Mouse (Mus musculus): ENCODE data around the gene Atrnl1. TPM values are rescaled to one million over a fixed set of nuclear protein-coding genes. Genes with fewer than 3 reads are reported as not detected.

The Atrnl1 gene
- polyA plus RNA-seq, 1 experiment from 2014 or later, result 5.1 TPM

DNA sequence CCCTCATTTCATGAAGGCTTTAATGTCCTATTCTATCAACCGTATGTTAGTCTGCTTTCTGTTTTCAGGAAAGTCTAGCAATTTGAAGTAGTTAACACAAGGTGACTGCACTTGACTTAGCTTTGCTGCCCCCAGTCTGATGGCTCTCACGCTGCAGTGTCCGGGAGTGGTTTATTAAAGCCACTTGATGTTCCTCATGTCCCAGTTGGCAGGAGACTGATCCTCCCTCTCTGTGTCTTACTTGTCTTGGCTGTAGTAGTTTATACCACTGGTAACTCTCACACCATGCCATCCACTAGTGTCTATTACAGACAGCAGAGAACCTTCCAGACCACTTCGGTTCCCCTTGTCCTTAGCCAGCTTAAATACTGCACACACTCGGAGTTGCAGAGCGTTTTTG, 404.9 kb downstream of the Atrnl1 start:
- H3K9ac ChIP-seq, result no peak overlapping the region
- no peak for ATAC-seq (ENCODE audit: insufficient number of reproducible peaks, low FRiP score)
- H3K4me3 ChIP-seq, result no peak overlapping the region
- 88% methylated on average over 6 of the region's 6 CpGs for WGBS
- no peak overlapping the region for H3K4me2 ChIP-seq
- peaks cover 21% of the 10 kb centered on the region for H3K4me1 ChIP-seq (replicated peaks)
- no peaks in the 10 kb centered on the region for H3K9me3 ChIP-seq (replicated peaks)
- no peaks in the 10 kb centered on the region for H3K36me3 ChIP-seq
- no peak overlapping the region for H3K27ac ChIP-seq (ENCODE audit: poor library complexity, severe bottlenecking)
- H3K27me3 ChIP-seq (replicated peaks), result no peaks in the 10 kb centered on the region

DNA sequence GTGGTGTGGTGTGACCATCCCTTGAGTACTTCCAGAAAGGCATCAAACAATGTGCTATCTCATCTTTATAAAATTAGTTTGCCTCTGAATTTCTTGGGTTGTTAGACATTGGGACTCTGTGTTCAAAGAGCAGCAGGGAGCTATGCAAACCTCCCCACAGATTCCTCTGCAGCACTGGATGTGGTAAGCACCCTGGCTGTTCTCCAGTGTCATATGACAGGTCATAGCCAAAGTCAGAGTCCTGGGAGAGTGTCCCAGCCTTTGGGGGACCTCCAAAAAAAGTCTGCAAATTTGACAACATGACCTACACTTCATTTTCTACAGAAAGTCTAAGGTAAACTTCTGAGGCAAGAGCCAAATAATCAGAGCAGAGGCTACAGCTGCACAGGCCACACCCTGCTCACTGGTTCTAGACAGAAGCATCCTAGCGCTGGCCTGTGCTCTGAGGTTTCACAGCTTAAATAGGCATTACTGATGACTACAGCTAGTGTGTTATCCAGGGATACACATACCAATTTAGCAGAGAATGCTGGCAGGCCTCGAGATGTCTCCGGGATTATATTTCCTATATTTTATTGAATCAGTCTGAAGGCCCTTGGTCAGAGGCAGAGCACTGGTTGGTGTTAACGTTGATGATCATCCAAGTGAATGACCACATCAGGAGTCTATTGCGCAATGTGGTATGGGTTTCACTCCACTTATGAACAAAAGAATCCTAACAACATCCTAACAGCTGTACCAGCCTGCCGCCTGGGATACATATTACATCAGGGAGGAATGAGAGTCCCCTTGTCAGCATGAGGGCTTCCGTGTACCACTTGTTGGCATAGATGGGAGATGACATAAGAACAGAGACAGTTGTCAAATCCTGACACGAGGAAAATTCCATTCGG, 406.0 kb downstream of the Atrnl1 start:
- Histone ChIP-seq H3K4me2 (no peak overlapping the region), H3K9ac (no peak overlapping the region), H3K27me3 (replicated peaks) (no peaks in the 10 kb centered on the region), H3K9me3 (replicated peaks) (no peaks in the 10 kb centered on the region), H3K4me3 (no peak overlapping the region), H3K27ac (ENCODE audit: poor library complexity, severe bottlenecking) (no peak overlapping the region), H3K36me3 (no peaks in the 10 kb centered on the region), H3K4me1 (replicated peaks) (peaks cover 21% of the 10 kb centered on the region)
- 78% methylated on average over 9 of the region's 9 CpGs for WGBS
- ATAC-seq (ENCODE audit: insufficient number of reproducible peaks, low FRiP score), result no peak

DNA sequence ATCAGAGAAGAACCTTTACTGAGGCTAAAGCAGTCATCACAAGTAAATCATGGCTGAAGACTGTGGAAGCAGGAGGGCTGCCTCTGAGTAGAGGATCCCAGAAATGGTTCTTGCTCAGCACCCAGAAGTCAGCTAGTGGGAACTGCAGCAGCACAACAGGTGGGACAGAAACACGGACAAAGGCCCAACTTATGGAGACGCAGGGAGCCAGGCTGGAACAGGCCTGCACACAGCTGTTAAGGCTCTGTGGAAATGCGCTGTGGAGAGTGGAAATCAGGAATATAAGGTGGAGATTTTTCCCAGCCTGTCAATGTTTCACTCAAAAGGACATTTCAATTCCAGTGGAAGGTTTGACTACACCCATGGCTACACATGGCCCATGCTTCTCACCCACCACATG, 406.6 kb downstream of the Atrnl1 start:
- Histone ChIP-seq H3K27ac (ENCODE audit: poor library complexity, severe bottlenecking) (no peak overlapping the region), H3K36me3 (no peaks in the 10 kb centered on the region), H3K4me1 (replicated peaks) (peaks cover 21% of the 10 kb centered on the region), H3K4me2 (no peak overlapping the region), H3K9ac (no peak overlapping the region), H3K4me3 (no peak overlapping the region), H3K9me3 (replicated peaks) (no peaks in the 10 kb centered on the region), H3K27me3 (replicated peaks) (no peaks in the 10 kb centered on the region)
- WGBS, result 89% methylated on average over 3 of the region's 3 CpGs
- ATAC-seq (ENCODE audit: insufficient number of reproducible peaks, low FRiP score), result no peak

DNA sequence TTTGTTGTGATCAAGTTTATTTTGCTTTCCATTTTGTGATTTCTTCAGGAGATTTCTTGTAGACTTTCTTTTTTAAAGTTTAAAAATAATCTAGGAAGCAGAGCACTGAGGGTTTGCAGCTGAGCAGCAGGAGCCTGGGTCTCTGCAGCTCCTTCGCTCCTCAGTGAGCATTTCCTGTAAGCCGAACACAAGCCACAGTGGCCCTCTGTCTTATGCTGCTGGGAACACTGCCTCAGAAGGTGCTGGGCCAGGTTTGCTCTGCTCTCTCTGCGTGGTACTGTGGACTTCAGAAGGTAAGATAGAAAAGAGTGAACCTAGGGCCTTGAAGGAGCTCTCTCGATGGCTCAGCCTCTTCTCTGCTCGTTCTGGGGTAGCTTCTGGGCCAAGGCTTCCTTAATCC, 407.9 kb downstream of the Atrnl1 start:
- no peak overlapping the region for H3K9ac ChIP-seq
- no peaks in the 10 kb centered on the region for H3K27me3 ChIP-seq (replicated peaks)
- peaks cover 21% of the 10 kb centered on the region for H3K4me1 ChIP-seq (replicated peaks)
- no peaks in the 10 kb centered on the region for H3K36me3 ChIP-seq
- no peak overlapping the region for H3K27ac ChIP-seq (ENCODE audit: poor library complexity, severe bottlenecking)
- ATAC-seq (ENCODE audit: insufficient number of reproducible peaks, low FRiP score), result no peak
- no peak overlapping the region for H3K4me3 ChIP-seq
- no peaks in the 10 kb centered on the region for H3K9me3 ChIP-seq (replicated peaks)
- H3K4me2 ChIP-seq, result no peak overlapping the region
- WGBS, result 76% methylated on average over 5 of the region's 5 CpGs

DNA sequence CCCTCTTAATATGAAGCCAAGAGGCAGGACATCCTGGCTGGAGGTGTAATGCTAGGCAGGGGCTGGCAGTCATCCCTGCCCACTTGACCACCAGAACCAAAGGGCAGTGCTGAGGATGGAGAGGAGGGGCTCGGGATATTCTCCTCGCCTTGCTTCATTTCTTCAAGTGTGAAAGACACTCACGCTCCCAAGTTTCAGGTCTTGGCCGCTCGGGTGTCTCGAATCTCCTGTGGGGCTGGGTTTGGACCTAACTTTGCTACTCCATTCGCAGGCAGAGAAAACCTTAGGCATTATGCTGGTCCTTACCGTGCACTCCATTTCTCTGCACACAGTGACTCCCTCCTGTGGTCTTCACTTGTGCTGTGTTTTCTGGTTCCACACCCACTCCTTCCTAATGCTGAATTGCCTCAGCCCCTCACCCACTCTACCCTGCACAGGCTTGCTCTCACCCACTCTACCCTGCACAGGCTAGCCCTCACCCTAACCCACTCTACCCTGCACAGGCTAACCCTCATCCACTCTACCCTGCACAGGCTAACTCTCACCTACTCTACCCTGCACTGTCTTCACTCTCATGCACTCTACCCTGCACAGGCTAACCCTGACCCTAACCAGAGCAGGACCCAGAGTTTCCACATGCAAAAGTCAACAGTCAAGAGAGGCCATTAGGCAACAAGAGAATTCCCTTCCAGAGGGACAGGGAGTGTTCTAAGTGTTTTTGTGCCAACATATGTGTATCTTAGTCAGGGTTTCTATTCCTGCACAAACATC, 410.9 kb downstream of the Atrnl1 start:
- H3K4me3 ChIP-seq, result no peak overlapping the region
- H3K9me3 ChIP-seq (replicated peaks), result no peaks in the 10 kb centered on the region
- no peak overlapping the region for H3K4me2 ChIP-seq
- 92% methylated on average over 8 of the region's 8 CpGs for WGBS
- H3K27me3 ChIP-seq (replicated peaks), result no peaks in the 10 kb centered on the region
- ATAC-seq (ENCODE audit: insufficient number of reproducible peaks, low FRiP score), result no peak
- peaks cover 16% of the 10 kb centered on the region for H3K4me1 ChIP-seq (replicated peaks)
- no peak overlapping the region for H3K9ac ChIP-seq
- no peak overlapping the region for H3K27ac ChIP-seq (ENCODE audit: poor library complexity, severe bottlenecking)
- H3K36me3 ChIP-seq, result peaks cover under 1% of the 10 kb centered on the region; the same call in 1 of the 2 replicates

DNA sequence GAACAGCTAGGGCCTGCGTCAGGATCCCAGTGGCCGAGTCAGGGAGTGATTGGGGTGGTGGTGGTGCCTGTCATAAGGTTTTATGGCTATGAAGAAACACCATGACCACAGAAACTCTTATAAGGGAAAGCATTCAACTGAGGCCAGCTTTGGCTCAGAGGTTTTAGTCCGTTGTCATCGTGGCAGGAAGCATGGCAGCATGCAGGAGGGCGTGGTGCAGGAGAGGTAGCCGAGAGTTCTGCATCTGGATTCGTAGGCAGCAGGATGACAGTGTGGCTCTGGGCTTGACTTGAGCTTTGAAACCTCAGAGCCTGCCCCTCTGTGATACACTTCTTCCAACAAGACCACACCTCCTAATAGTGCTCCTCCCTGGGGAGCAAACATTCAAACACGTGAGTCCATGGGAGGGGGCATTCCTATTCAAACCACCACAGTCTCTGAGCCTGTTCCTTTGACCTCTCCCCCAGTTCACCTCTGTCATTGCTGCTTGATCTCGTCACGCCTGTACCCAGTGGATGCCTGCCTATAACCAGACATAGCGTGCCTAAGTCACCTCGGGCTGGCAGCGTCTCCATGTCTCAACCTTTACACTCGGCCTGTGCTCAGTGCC, 412.5 kb downstream of the Atrnl1 start:
- 85% methylated on average over 14 of the region's 14 CpGs for WGBS
- H3K36me3 ChIP-seq, result peaks cover 5% of the 10 kb centered on the region
- no peaks in the 10 kb centered on the region for H3K9me3 ChIP-seq (replicated peaks)
- H3K27me3 ChIP-seq (replicated peaks), result no peaks in the 10 kb centered on the region
- H3K9ac ChIP-seq, result no peak overlapping the region
- H3K4me3 ChIP-seq, result no peak overlapping the region
- no peak overlapping the region for H3K27ac ChIP-seq (ENCODE audit: poor library complexity, severe bottlenecking)
- no peak for ATAC-seq (ENCODE audit: insufficient number of reproducible peaks, low FRiP score)
- no peak overlapping the region for H3K4me2 ChIP-seq
- H3K4me1 ChIP-seq (replicated peaks), result peaks cover 6% of the 10 kb centered on the region; the same call in 1 of the 2 replicates

DNA sequence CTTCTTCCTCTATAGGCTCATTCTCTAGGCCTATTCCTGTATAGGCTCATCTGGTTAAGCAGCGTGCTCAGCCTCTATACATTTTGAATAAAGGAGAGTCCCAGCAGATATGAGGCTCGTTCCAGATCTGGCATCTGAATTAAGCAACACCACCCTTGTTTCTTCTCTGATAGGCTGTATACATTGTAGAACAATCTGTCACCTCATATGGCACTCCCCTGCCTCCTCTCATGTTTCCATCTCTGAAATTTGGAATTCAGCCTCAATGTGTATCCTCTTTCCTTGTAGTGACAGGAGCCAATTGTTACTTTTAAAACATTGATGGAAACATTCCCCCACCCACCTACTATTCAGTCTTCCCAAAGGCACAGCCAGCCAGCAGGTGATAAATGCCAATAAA, 414.2 kb downstream of the Atrnl1 start:
- ATAC-seq (ENCODE audit: insufficient number of reproducible peaks, low FRiP score), result no peak
- Histone ChIP-seq H3K9me3 (replicated peaks) (no peaks in the 10 kb centered on the region; the same call in 1 of the 2 replicates), H3K27me3 (replicated peaks) (no peaks in the 10 kb centered on the region), H3K4me1 (replicated peaks) (no peaks in the 10 kb centered on the region), H3K4me2 (no peak overlapping the region), H3K9ac (no peak overlapping the region), H3K27ac (ENCODE audit: poor library complexity, severe bottlenecking) (no peak overlapping the region), H3K4me3 (no peak overlapping the region), H3K36me3 (peaks cover 5% of the 10 kb centered on the region)
- WGBS, result 80% methylated on average over 2 of the region's 2 CpGs

DNA sequence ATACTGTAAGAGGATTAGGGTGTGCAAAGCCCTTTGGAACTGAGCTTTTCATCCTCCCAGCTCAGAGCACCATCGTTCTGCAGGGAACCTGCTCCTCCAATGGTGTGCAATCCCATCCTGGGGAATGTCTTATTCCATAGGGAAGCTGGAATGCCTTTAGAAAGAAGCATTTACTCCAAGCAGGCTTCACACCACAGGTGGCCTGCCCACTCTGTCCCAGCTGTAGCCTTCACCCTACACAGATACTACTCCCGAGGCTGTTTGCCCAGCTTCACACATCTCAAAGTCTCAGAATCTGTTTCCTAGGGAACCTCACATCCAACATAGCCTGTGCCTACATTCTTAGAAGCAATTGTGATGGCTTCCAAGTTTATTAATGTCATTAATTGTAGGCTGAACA, 418.8 kb downstream of the Atrnl1 start:
- H3K27me3 ChIP-seq (replicated peaks), result no peaks in the 10 kb centered on the region
- H3K9me3 ChIP-seq (replicated peaks), result peaks cover 7% of the 10 kb centered on the region
- WGBS, result 64% methylated on average over 2 of the region's 2 CpGs
- H3K9ac ChIP-seq, result no peak overlapping the region
- no peak overlapping the region for H3K4me2 ChIP-seq
- peaks cover 12% of the 10 kb centered on the region for H3K36me3 ChIP-seq
- no peak overlapping the region for H3K4me3 ChIP-seq
- no peak overlapping the region for H3K27ac ChIP-seq (ENCODE audit: poor library complexity, severe bottlenecking)
- no peaks in the 10 kb centered on the region for H3K4me1 ChIP-seq (replicated peaks)
- ATAC-seq (ENCODE audit: insufficient number of reproducible peaks, low FRiP score), result no peak

DNA sequence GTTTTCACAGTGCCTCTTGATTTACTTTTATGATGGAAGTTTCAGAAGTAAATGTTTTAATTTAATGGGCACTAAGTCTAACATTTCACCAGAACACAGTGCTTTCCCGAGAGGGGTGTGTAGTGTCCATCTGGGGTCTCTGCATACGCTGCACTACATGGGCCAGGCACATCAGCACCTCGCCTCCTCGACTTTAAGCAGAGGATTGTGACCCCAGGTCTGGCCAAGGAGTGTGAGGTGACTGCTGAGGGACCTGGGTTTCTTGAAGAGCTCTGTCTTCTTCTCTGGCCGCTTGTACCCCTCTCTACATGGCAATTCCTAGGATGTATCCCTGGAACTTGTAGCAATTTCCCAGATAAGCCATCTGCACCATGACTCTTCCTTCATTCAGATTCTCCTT, 422.4 kb downstream of the Atrnl1 start:
- Histone ChIP-seq H3K4me3 (no peak overlapping the region), H3K4me1 (replicated peaks) (no peaks in the 10 kb centered on the region), H3K36me3 (peaks cover 7% of the 10 kb centered on the region), H3K9ac (no peak overlapping the region), H3K27ac (ENCODE audit: poor library complexity, severe bottlenecking) (no peak overlapping the region), H3K9me3 (replicated peaks) (peaks cover 7% of the 10 kb centered on the region), H3K27me3 (replicated peaks) (no peaks in the 10 kb centered on the region), H3K4me2 (no peak overlapping the region)
- WGBS, result 88% methylated on average over 5 of the region's 5 CpGs
- ATAC-seq (ENCODE audit: insufficient number of reproducible peaks, low FRiP score), result no peak

DNA sequence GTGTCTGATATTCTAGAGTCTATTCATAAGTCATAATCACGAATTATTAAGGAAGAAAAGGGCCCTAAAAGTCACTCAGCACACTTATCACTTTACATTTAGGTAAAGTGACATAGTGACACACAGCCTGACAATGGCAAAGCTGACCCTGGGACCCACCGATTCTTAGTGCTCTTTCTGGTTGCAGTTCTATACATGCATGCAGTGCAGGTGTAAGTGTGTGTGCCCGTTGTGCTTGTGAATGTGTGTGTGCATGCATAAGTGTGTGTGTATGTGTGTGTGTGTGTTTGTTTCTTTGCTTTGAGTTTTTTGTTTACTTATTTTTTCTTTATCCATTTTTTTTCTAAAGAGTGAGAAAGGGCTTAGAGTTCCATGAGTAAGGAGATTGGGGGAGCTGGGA, 425.3 kb downstream of the Atrnl1 start:
- Histone ChIP-seq H3K27me3 (replicated peaks) (no peaks in the 10 kb centered on the region), H3K4me2 (no peak overlapping the region)

DNA sequence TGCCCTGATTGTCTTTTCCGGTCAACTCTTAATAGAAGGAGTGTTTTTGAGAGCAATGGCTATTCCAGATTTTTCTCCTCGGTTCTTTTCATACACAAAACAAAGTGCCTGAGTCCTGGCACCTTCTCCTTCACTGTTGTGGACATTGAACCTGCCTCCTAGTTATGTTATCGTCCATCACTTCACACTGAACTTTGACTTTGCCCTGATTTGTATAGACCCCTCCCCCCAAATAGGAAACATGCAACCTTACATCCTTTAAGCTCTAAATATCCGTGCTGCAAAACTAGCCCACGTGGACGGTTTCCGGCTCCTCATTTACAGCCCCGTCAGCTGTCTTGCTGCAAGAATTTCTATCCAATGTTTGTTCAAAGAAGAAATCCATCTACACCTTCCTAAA, 432.3 kb downstream of the Atrnl1 start:
- Histone ChIP-seq H3K4me3 (no peak overlapping the region), H3K9ac (no peak overlapping the region), H3K27me3 (replicated peaks) (no peaks in the 10 kb centered on the region), H3K4me1 (replicated peaks) (peaks cover 12% of the 10 kb centered on the region), H3K36me3 (no peaks in the 10 kb centered on the region; the same call in 1 of the 2 replicates), H3K9me3 (replicated peaks) (no peaks in the 10 kb centered on the region), H3K4me2 (no peak overlapping the region), H3K27ac (ENCODE audit: poor library complexity, severe bottlenecking) (no peak overlapping the region)
- no peak for ATAC-seq (ENCODE audit: insufficient number of reproducible peaks, low FRiP score)
- WGBS, result 74% methylated on average over 8 of the region's 8 CpGs

More for the DNA sequence above, 425.3 kb downstream of the Atrnl1 start:
- H3K4me1 ChIP-seq (replicated peaks), result peaks cover 3% of the 10 kb centered on the region; the same call in 1 of the 2 replicates
- 83% methylated on average over 3 of the region's 3 CpGs for WGBS
- no peak overlapping the region for H3K9ac ChIP-seq
- H3K9me3 ChIP-seq (replicated peaks), result no peaks in the 10 kb centered on the region
- no peaks in the 10 kb centered on the region for H3K36me3 ChIP-seq
- no peak overlapping the region for H3K4me3 ChIP-seq
- no peak for ATAC-seq (ENCODE audit: insufficient number of reproducible peaks, low FRiP score)
- no peak overlapping the region for H3K27ac ChIP-seq (ENCODE audit: poor library complexity, severe bottlenecking)
